Mouse (Mus musculus): ENCODE measurements around the gene Ttll13. TPM values are rescaled to one million over a fixed set of nuclear protein-coding genes. Genes with fewer than 3 reads are reported as not detected.

Ttll13 gene
- polyA plus RNA-seq, 1 experiment = 0.90 TPM

DNA sequence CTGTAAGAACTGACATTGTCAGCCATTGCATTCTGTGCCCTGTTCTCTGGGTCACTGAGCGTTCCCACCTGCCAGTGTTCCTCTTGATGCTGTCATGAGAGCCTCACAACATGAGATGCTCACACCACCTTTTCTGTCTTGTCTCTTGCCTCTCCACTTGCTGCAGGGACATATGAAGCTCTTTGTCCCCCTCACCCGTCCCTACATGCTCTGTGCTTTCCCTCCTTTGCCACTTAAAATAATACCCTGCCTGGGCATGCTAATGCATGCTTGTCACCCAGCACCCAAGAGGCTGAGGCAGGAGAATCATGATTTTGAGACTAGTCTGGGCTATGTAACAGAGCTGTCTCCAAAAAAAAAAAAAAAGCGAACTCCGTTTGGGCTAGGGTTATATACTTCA, 35.2 kb upstream of the Ttll13 start:
- DNase-seq (ENCODE audit: extremely low spot score in 1 of 2, low spot score in 1 of 2) = no peak

DNA sequence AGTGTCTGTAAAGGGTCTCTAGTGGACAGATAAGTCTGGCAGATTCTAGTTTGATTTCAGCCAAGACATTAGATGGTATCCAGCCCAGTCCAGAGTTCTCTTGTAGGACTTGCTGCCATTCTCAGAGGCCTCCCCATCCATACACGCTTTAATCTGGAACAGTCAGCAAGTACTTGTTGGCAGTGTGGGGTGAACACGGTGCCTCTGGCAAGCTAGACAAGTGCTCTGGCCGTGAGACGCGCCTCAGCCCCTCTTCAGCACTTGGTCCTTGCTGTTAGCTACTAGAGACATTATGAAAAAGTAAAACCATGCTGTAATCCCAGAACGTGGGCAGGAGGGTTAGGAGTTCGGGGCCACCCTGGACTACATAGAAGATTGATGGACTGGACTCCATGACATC, 32.6 kb upstream of the Ttll13 start:
- no peak for DNase-seq (ENCODE audit: extremely low spot score in 1 of 2, low spot score in 1 of 2)

GRCm38 (mm10) chr7:80214459-80214858, 31.7 kb upstream of the Ttll13 start:
- DNase-seq (ENCODE audit: extremely low spot score in 1 of 2, low spot score in 1 of 2) = no peak

- peak; percentile 41 to 83 for DNase-seq (ENCODE audit: extremely low spot score in 1 of 2, low spot score in 1 of 2)
Observed at GRCm38 (mm10) chr7:80215398-80215797, 30.8 kb upstream of the Ttll13 start.

DNA sequence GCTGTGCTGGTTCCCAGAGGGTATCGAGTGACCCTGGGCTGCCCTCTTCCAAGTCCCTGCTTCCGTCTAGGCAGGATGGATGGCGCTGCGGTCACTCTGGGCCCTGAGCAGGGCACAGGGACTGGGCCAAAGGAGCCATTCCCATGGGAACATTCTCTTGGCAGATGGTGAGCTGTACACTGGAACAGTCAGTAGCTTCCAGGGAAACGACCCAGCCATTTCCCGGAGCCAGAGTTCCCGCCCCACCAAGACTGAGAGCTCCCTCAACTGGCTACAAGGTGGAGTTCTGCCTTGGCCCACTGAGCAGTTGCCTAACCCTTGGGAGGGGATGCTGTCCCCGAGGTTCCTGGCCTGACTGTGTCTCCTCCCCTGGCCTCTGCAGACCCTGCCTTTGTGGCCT, 29.6 kb upstream of the Ttll13 start:
- DNase-seq (ENCODE audit: extremely low spot score in 1 of 2, low spot score in 1 of 2) = peak; percentile 47

- no peak for DNase-seq (ENCODE audit: extremely low spot score in 1 of 2, low spot score in 1 of 2)
Observed at GRCm38 (mm10) chr7:80218666-80219065, 27.5 kb upstream of the Ttll13 start.

GRCm38 (mm10) chr7:80220237-80220797, 25.9 kb upstream of the Ttll13 start:
- DNase-seq (ENCODE audit: extremely low spot score in 1 of 2, low spot score in 1 of 2) = no peak

- no peak for DNase-seq (ENCODE audit: extremely low spot score in 1 of 2, low spot score in 1 of 2)
Observed at GRCm38 (mm10) chr7:80221179-80221750, 24.9 kb upstream of the Ttll13 start.

DNA sequence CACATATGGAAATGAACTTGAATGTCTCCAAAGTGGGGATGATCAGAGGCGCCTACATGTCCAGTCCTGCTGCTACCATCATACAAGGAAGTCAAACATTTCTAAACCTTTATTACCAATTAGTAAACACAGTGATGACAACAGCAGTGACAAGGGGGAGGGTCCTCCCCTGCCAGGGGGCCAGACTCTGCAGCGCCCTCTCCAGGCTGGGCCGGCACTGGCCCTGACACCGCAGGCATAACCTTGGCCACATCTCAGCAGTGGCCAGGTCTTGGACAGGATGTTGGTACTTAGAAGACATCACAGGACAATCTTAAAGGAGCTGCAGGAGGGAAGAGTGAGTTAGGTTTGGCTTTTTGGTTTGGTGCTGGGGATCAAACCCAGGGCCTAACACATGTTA, 19.1 kb upstream of the Ttll13 start:
- DNase-seq (ENCODE audit: extremely low spot score in 1 of 2, low spot score in 1 of 2) = no peak

DNA sequence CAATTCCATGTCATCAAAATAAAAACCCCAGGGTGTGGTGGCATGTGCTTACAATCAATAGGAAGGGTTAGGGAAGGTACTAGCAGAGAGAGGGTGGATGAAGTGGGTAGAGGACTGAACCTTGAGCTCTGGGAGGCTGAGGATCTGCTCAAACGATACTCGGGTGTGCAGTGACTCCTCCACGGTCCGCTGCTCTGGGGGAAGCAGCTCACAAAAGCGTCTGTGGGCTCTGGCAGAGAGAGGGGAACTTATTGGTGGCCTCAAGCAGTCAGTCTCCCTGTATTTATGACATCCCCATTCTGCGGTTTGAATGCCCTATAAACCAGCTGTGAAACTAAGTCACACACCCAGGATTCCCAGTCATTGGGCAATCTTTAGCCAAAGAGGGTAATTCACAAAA, 16.0 kb upstream of the Ttll13 start:
- DNase-seq (ENCODE audit: extremely low spot score in 1 of 2, low spot score in 1 of 2) = no peak

- DNase-seq (ENCODE audit: extremely low spot score in 1 of 2, low spot score in 1 of 2) = no peak
Observed at GRCm38 (mm10) chr7:80231971-80232488, 14.1 kb upstream of the Ttll13 start.

- DNase-seq (ENCODE audit: extremely low spot score in 1 of 2, low spot score in 1 of 2) = peak; percentile 80 to 95
Observed at GRCm38 (mm10) chr7:80232489-80233029, 13.6 kb upstream of the Ttll13 start, which contains the start of the genes Cib1 and Gdpgp1. TSS of gene Cib1 (minus strand) at chr7:80232813. TSS of gene Gdpgp1 (plus strand) at chr7:80232865.

GRCm38 (mm10) chr7:80233799-80234198, 12.4 kb upstream of the Ttll13 start:
- DNase-seq (ENCODE audit: extremely low spot score in 1 of 2, low spot score in 1 of 2) = no peak

- no peak for DNase-seq (ENCODE audit: extremely low spot score in 1 of 2, low spot score in 1 of 2)
Observed at GRCm38 (mm10) chr7:80238542-80238941, 7.6 kb upstream of the Ttll13 start.

- no peak for DNase-seq (ENCODE audit: extremely low spot score in 1 of 2, low spot score in 1 of 2)
Observed at GRCm38 (mm10) chr7:80241661-80242060, 4.5 kb upstream of the Ttll13 start.

- DNase-seq (ENCODE audit: extremely low spot score in 1 of 2, low spot score in 1 of 2) = no peak
Observed at GRCm38 (mm10) chr7:80244851-80245250, 1.3 kb upstream of the Ttll13 start.

DNA sequence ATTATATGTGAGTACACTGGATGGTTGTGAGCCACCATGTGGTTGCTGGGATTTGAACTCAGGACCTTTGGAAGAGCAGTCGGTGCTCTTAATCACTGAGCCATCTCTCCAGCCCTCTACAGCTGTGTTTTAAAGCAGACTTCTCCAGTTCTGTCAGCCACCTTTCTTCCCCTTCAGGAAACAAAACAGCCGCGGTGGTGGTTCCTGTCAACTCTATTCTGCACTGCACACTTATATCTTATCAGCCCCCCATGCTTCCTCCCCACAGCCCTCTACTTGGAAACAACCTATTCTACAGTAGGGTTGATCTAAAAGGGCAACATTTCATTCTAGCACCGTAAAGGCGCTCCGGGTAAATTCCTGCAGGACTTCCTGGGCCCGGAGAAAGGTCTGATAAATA, 683 bp downstream of the Ttll13 start:
- DNase-seq (ENCODE audit: extremely low spot score in 1 of 2, low spot score in 1 of 2) = no peak

DNA sequence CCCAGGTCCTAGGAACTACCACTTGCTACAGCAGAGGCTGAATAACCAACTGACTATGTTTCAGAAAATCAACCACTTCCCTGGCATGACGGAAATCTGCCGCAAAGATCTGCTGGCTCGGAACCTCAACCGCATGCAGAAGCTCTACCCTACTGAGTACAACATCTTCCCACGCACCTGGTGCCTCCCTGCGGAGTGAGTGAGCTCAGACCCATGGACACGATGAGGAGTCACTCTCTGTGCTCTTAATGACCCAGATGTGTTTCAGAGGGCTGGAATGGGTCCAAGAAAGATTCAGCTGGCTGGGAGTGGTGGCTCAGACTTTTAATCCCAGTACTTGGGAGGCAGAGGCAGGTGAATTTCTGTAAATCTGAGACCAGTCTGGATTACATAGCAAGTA, 6.3 kb downstream of the Ttll13 start:
- DNase-seq (ENCODE audit: extremely low spot score in 1 of 2, low spot score in 1 of 2) = no peak

GRCm38 (mm10) chr7:80252886-80253285, 6.7 kb downstream of the Ttll13 start:
- no peak for DNase-seq (ENCODE audit: extremely low spot score in 1 of 2, low spot score in 1 of 2)

GRCm38 (mm10) chr7:80255981-80256380, 9.8 kb downstream of the Ttll13 start:
- DNase-seq (ENCODE audit: extremely low spot score in 1 of 2, low spot score in 1 of 2) = no peak

GRCm38 (mm10) chr7:80257706-80258105, 11.5 kb downstream of the Ttll13 start:
- no peak for DNase-seq (ENCODE audit: extremely low spot score in 1 of 2, low spot score in 1 of 2)
